Mouse (Mus musculus): Measurements from ENCODE around the gene Btg3. TPM values are rescaled to one million over a fixed set of nuclear protein-coding genes. Genes with fewer than 3 reads are reported as not detected.

The Btg3 gene
- polyA plus RNA-seq, 1 experiment from 2014 or later: 61.6 TPM

DNA sequence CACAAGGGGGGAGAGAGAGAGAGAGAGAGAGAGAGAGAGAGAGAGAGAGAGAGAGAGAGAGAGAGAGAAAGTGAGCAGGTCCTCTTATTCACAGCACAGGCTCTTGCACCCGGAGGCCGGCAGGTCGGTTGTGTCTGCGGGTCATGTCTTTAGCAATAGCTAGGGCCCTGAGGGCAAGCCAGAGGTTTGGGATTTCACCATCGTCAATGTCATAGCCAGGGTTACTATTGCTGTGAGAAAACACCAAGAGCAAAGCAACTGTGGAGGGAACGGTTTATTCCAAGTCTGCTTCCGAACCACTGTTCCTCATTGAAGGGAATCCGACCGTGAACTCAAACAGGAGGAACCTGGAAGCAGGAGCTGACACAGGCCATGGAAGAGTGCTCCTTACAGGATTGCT, 80.9 kb downstream of the Btg3 start:
- H3K4me1 ChIP-seq (replicated peaks): peaks cover 2% of the 10 kb centered on the region; the same call in 1 of the 2 replicates
- no peak overlapping the region for H3K4me2 ChIP-seq
- 78% methylated on average over 9 of the region's 9 CpGs for WGBS

DNA sequence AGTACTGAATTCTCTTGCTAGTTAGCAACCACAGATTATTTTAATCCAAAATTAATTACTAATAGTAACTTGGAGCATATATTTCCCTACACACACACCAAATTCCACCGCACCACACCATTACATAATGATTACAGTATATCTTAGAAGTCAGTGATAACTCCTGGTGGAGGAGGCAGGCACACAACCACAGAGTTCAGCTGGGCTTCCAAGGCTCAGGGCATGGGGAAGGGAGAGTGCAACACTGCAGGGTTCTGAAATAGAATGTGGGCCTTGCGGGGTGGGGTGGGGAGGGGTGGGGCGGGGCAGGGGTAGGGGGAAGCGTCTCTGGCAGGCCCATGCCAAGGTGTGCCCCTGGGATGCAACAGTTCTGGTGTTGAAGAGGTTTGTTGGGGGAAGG, 81.4 kb downstream of the Btg3 start:
- Histone ChIP-seq H3K4me2 (no peak overlapping the region), H3K27me3 (no peaks in the 10 kb centered on the region), H3K36me3 (no peaks in the 10 kb centered on the region), H3K9ac (no peak overlapping the region), H3K27ac (no peak overlapping the region), H3K4me1 (replicated peaks) (peaks cover under 1% of the 10 kb centered on the region; the same call in 1 of the 2 replicates), H3K9me3 (replicated peaks) (no peaks in the 10 kb centered on the region), H3K4me3 (no peak overlapping the region)
- no peak for ATAC-seq (replicated peaks; ENCODE audit: insufficient number of reproducible peaks, insufficient read depth, low FRiP score, low read depth)
- WGBS: 47% methylated on average over 4 of the region's 4 CpGs

More for the DNA sequence above, 80.9 kb downstream of the Btg3 start:
- H3K27ac ChIP-seq: no peak overlapping the region
- H3K9me3 ChIP-seq (replicated peaks): no peaks in the 10 kb centered on the region
- no peaks in the 10 kb centered on the region for H3K36me3 ChIP-seq
- H3K4me3 ChIP-seq: no peak overlapping the region
- no peak for ATAC-seq (replicated peaks; ENCODE audit: insufficient number of reproducible peaks, insufficient read depth, low FRiP score, low read depth)
- no peak overlapping the region for H3K9ac ChIP-seq
- H3K27me3 ChIP-seq: no peaks in the 10 kb centered on the region

DNA sequence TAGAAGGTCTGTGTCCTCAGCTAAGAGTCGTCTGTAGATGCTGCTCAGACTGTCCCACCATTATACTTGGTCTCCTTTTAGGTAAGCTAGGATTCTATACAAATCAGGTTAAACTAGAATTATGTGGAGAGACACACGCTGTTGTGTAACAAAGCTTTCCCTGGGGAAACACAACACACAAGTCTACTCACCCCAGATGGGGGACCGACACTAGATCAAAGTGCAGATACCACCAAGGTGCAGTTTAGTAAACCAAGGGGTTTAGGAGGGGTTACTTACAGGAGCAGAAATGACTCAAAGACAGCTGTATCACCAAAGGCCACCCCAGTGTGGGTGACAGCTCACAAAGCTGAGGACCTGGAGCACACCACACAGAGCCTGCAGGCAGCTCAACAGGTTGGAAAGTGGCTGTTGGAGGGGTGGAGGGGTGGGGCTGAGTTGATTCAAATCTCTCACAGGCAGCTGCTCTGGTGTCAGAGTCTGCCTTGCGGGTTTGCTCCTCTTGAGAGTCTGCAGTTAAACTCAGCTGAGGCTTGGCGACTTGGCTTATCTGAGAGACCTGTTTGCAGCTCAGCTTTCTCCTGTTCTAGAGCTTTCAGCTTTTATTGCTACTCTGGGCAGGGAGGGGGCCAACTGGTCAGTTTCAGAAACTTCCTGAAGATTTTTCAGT, 82.3 kb downstream of the Btg3 start:
- no peak overlapping the region for H3K4me3 ChIP-seq
- 42% methylated on average over 5 of the region's 5 CpGs for WGBS

DNA sequence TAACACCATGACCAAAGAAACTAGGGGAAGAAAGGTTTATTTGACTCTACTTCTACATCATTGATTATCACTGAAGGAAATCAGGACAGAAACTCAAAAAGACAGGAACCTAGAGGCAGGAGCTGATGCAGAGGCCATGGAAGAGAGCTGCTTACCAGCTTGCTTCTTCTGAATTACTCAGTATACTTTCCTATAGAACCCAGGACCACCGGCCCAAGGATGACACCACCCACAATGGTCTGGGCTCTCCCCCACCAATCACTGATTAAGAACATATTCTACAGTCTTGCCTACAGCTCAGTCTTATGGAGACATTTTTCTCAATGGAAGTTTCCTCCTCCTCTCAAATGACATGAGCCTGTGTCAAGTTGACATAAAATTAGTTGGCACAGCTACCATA, 82.9 kb downstream of the Btg3 start:
- no peak for ATAC-seq (replicated peaks; ENCODE audit: insufficient number of reproducible peaks, insufficient read depth, low FRiP score, low read depth)
- Histone ChIP-seq H3K9me3 (replicated peaks) (no peaks in the 10 kb centered on the region), H3K9ac (no peak overlapping the region), H3K4me3 (no peak overlapping the region), H3K27me3 (no peaks in the 10 kb centered on the region), H3K36me3 (no peaks in the 10 kb centered on the region), H3K27ac (no peak overlapping the region), H3K4me1 (replicated peaks) (no peaks in the 10 kb centered on the region; the same call in 1 of the 2 replicates), H3K4me2 (no peak overlapping the region)
- 87% methylated on average over 1 of the region's 1 CpGs for WGBS

More for the DNA sequence above, 82.3 kb downstream of the Btg3 start:
- Histone ChIP-seq H3K27ac (no peak overlapping the region), H3K9me3 (replicated peaks) (no peaks in the 10 kb centered on the region), H3K9ac (no peak overlapping the region), H3K27me3 (no peaks in the 10 kb centered on the region), H3K4me1 (replicated peaks) (no peaks in the 10 kb centered on the region; the same call in 1 of the 2 replicates), H3K36me3 (no peaks in the 10 kb centered on the region), H3K4me2 (no peak overlapping the region)
- no peak for ATAC-seq (replicated peaks; ENCODE audit: insufficient number of reproducible peaks, insufficient read depth, low FRiP score, low read depth)

DNA sequence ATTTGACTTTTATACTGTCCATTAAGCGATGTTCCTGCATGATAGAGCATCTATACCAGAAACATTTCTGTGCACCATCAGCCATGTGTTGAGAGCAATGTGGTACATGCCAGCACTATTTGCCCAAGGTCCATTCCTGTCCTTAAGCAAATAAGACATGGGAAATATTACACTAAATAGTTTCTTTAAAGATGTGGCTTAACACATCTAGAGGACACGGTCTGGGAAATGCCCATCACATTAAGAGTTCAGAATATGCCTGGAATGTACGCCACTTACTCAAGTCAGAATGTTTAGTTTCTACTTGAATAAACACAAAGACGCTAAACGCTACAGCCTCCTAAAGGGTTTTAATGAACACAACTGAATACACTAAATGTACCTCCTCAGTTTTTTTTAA, 93.8 kb downstream of the Btg3 start:
- no peak overlapping the region for H3K4me3 ChIP-seq
- no peak for ATAC-seq (replicated peaks; ENCODE audit: insufficient number of reproducible peaks, insufficient read depth, low FRiP score, low read depth)
- H3K36me3 ChIP-seq: no peaks in the 10 kb centered on the region
- no peaks in the 10 kb centered on the region for H3K9me3 ChIP-seq (replicated peaks)
- H3K9ac ChIP-seq: no peak overlapping the region
- 61% methylated on average over 5 of the region's 5 CpGs for WGBS
- H3K27ac ChIP-seq: no peak overlapping the region
- H3K4me1 ChIP-seq (replicated peaks): no peaks in the 10 kb centered on the region
- no peaks in the 10 kb centered on the region for H3K27me3 ChIP-seq
- no peak overlapping the region for H3K4me2 ChIP-seq

Other genes starting within 250 kb of the Btg3 start
- 26.9 and 29.9 TPM in 2 replicates for gene Cxadr, start 75.7 kb downstream of the Btg3 start, polyA plus RNA-seq (2015; fragmentation: Nextera tagmentation; extraction: Ambion mirVana)
- gene D16Ertd472e, start 199.5 kb upstream of the Btg3 start, polyA plus RNA-seq (2015; fragmentation: Nextera tagmentation; extraction: Ambion mirVana): 7.1 and 9.5 TPM in 2 replicates

Data from heart, embryonic 15.5 days (tissue).